Mouse (Mus musculus): ENCODE data around the gene Vwa8. TPM values are rescaled to one million over a fixed set of nuclear protein-coding genes. Genes with fewer than 3 reads are reported as not detected.

Gene Vwa8
- polyA plus RNA-seq, 1 experiment from 2014 or later: 8.0 TPM

DNA sequence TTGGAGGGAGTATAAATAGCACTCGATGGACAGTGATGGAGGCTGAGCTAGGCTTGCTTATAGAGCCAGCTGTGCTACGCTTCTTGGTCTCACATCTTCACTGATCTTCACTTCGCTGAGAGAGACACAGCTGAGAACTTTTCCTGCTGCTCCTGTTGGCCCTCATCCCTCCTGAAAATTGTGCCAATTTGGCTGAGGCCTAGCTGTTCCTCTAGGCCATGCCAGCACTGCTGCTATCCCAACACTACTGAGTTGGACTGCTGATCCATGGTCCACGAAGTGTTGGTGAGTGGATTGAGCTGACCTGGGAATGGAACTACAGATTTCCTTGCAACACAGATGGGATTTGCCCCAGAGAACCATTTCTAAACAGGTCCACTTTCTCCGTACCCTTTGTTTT, 47.4 kb downstream of the Vwa8 start:
- Histone ChIP-seq H3K9me3 (ENCODE audit: control insufficient read depth, low read length) (no peaks in the 10 kb centered on the region), H3K27ac (replicated peaks; ENCODE audit: low read depth, low read length) (no peak overlapping the region), H3K4me1 (ENCODE audit: control insufficient read depth, insufficient read depth, low read length) (no peaks in the 10 kb centered on the region), H3K27me3 (ENCODE audit: control insufficient read depth, insufficient read depth, low read length) (no peaks in the 10 kb centered on the region), H3K36me3 (ENCODE audit: control insufficient read depth, insufficient read depth, low read length) (no peaks in the 10 kb centered on the region), H3K4me2 (ENCODE audit: low read length) (no peak overlapping the region), H3K4me3 (replicated peaks; ENCODE audit: low read depth, low read length) (no peak overlapping the region), H3K9ac (replicated peaks; ENCODE audit: low read length) (no peak overlapping the region)
- DNase-seq: no peak
- ATAC-seq (ENCODE audit: low FRiP score, low TSS enrichment): no peak
- 92% methylated on average over 5 of the region's 5 CpGs for WGBS

DNA sequence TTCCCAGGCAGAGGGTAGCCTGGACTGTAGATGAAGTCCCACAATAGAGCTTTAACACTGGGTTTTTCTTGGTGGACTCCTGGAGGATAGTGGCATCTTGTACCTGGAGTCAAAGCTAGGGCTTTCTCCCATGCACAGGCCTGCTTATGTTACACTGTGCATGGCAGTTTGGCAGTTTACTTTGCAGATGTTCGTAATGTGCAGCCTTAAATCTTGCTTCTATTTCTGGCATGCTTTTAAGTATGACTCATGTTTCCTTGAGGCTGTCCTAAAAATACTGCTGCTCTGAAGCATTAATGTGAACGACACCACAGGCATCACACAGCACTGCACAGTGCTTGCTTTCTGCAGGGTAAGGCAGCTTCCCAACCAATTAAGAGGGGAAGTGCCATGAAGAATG, 51.9 kb downstream of the Vwa8 start:
- no peak for DNase-seq
- H3K9me3 ChIP-seq (ENCODE audit: control insufficient read depth, low read length): no peaks in the 10 kb centered on the region
- no peak for ATAC-seq (ENCODE audit: low FRiP score, low TSS enrichment)
- H3K4me2 ChIP-seq (ENCODE audit: low read length): no peak overlapping the region
- no peaks in the 10 kb centered on the region for H3K36me3 ChIP-seq (ENCODE audit: control insufficient read depth, insufficient read depth, low read length)
- H3K4me1 ChIP-seq (ENCODE audit: control insufficient read depth, insufficient read depth, low read length): no peaks in the 10 kb centered on the region
- no peak overlapping the region for H3K9ac ChIP-seq (replicated peaks; ENCODE audit: low read length)
- H3K4me3 ChIP-seq (replicated peaks; ENCODE audit: low read depth, low read length): no peak overlapping the region
- WGBS: 72% methylated on average over 2 of the region's 2 CpGs
- no peaks in the 10 kb centered on the region for H3K27me3 ChIP-seq (ENCODE audit: control insufficient read depth, insufficient read depth, low read length)
- no peak overlapping the region for H3K27ac ChIP-seq (replicated peaks; ENCODE audit: low read depth, low read length)

DNA sequence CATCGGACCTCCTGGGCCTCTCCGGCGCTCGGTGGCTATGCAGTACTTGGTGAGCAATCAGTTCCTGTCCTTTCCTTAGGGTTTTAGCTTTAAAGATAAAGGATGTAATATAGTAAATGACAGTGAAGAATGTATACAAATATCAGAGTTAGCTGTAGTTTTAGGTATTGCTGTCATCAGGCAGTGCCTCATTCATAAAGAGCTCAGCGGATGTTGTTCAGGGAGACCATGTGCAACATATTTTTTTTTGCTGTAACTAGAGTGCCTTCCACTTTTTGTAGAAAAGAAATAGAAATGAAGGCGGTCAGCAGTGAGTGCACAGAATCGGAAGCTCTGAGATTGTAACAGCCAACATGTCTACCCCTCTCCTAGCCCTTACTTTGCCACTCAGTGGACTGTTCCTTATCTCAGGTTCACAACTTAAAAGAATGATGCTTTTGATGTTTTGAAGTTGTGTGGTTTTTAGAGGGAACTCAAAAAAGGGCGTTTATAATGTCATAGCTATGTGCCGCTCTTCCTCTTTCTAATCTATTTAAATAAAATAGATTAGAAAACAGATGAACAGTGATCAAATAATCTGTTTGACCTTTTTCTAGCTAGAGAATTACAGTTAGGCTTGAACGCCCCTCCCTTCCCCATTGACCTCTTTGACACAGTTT, 59.5 kb downstream of the Vwa8 start:
- 93% methylated on average over 10 of the region's 10 CpGs for WGBS
- Histone ChIP-seq H3K9me3 (ENCODE audit: control insufficient read depth, low read length) (no peaks in the 10 kb centered on the region), H3K9ac (replicated peaks; ENCODE audit: low read length) (no peak overlapping the region)

DNA sequence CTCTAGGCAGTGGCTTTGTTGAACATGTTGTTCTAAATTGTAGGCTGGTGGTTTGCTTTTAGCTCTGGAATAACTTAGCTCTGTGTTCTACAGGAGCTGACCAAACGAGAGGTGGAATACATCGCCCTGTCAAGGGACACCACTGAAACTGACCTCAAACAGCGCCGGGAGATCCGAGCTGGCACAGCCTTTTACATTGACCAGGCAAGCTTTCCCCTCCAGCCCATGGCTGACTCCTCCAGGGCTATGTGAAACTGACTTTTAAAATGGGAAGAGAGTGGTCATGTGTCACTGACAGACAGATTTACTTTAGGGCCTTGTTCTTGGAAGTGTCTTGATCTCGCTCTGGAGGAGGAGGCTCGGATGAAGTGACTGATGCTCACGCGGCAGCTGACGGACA, 63.2 kb downstream of the Vwa8 start:
- ATAC-seq (ENCODE audit: low FRiP score, low TSS enrichment) (no peak), DNase-seq (no peak)
- Histone ChIP-seq H3K27ac (replicated peaks; ENCODE audit: low read depth, low read length) (no peak overlapping the region), H3K4me1 (ENCODE audit: control insufficient read depth, insufficient read depth, low read length) (no peaks in the 10 kb centered on the region), H3K4me3 (replicated peaks; ENCODE audit: low read depth, low read length) (no peak overlapping the region), H3K4me2 (ENCODE audit: low read length) (no peak overlapping the region), H3K9ac (replicated peaks; ENCODE audit: low read length) (no peak overlapping the region), H3K36me3 (ENCODE audit: control insufficient read depth, insufficient read depth, low read length) (no peaks in the 10 kb centered on the region), H3K27me3 (ENCODE audit: control insufficient read depth, insufficient read depth, low read length) (no peaks in the 10 kb centered on the region), H3K9me3 (ENCODE audit: control insufficient read depth, low read length) (no peaks in the 10 kb centered on the region)
- WGBS: 84% methylated on average over 10 of the region's 10 CpGs

More for the DNA sequence above, 59.5 kb downstream of the Vwa8 start:
- H3K27me3 ChIP-seq (ENCODE audit: control insufficient read depth, insufficient read depth, low read length): no peaks in the 10 kb centered on the region
- no peak overlapping the region for H3K4me3 ChIP-seq (replicated peaks; ENCODE audit: low read depth, low read length)
- DNase-seq: no peak
- no peak overlapping the region for H3K4me2 ChIP-seq (ENCODE audit: low read length)
- no peaks in the 10 kb centered on the region for H3K4me1 ChIP-seq (ENCODE audit: control insufficient read depth, insufficient read depth, low read length)
- no peak overlapping the region for H3K27ac ChIP-seq (replicated peaks; ENCODE audit: low read depth, low read length)
- H3K36me3 ChIP-seq (ENCODE audit: control insufficient read depth, insufficient read depth, low read length): no peaks in the 10 kb centered on the region
- ATAC-seq (ENCODE audit: low FRiP score, low TSS enrichment): no peak

DNA sequence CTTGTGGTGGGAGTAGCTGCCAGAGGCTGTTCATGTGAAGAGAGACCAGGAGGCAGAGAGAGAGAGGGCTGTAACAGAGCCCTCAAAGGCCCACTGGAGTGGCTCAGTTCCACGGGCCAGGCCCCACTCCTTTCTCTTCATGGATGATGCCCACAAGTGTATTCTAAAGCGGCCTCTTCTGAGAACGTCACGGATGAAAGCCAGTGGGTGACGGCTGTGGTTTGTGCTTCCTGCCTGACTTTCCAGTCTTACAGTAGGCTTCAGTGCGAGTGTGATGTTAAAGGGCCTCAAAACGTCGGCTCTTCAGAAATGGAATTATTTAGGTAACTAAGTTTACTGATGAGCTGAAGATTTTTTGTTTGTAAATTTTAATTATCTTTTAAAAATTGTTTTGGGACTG, 65.3 kb downstream of the Vwa8 start:
- no peak overlapping the region for H3K4me3 ChIP-seq (replicated peaks; ENCODE audit: low read depth, low read length)
- H3K27ac ChIP-seq (replicated peaks; ENCODE audit: low read depth, low read length): no peak overlapping the region
- no peak overlapping the region for H3K9ac ChIP-seq (replicated peaks; ENCODE audit: low read length)
- ATAC-seq (ENCODE audit: low FRiP score, low TSS enrichment) (no peak), DNase-seq (no peak)
- H3K4me2 ChIP-seq (ENCODE audit: low read length): no peak overlapping the region
- H3K27me3 ChIP-seq (ENCODE audit: control insufficient read depth, insufficient read depth, low read length): no peaks in the 10 kb centered on the region
- no peaks in the 10 kb centered on the region for H3K9me3 ChIP-seq (ENCODE audit: control insufficient read depth, low read length)
- H3K4me1 ChIP-seq (ENCODE audit: control insufficient read depth, insufficient read depth, low read length): no peaks in the 10 kb centered on the region
- 92% methylated on average over 8 of the region's 8 CpGs for WGBS
- no peaks in the 10 kb centered on the region for H3K36me3 ChIP-seq (ENCODE audit: control insufficient read depth, insufficient read depth, low read length)

DNA sequence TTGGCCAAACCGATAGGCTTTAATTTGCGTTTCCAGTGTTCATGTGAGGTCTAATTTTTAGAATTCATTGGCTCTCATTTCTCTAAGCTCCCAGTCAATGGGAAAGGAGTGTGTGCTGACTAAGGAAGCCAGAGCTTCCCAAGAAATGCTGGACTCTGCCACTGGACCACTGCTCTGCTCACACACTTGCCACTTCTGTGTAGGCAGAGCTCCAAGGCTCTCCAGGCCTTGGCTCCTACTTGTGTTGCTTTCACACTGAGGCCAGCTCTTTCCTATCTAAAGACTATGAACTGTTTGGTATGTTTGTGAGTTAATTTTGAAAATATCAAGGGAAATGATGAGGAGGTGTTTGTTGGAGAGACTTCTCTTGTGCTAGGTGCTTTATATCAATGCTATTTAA, 67.8 kb downstream of the Vwa8 start:
- Histone ChIP-seq H3K36me3 (ENCODE audit: control insufficient read depth, insufficient read depth, low read length) (no peaks in the 10 kb centered on the region), H3K9ac (replicated peaks; ENCODE audit: low read length) (no peak overlapping the region), H3K9me3 (ENCODE audit: control insufficient read depth, low read length) (no peaks in the 10 kb centered on the region), H3K4me3 (replicated peaks; ENCODE audit: low read depth, low read length) (no peak overlapping the region), H3K27me3 (ENCODE audit: control insufficient read depth, insufficient read depth, low read length) (no peaks in the 10 kb centered on the region), H3K27ac (replicated peaks; ENCODE audit: low read depth, low read length) (no peak overlapping the region), H3K4me1 (ENCODE audit: control insufficient read depth, insufficient read depth, low read length) (no peaks in the 10 kb centered on the region), H3K4me2 (ENCODE audit: low read length) (no peak overlapping the region)
- DNase-seq: no peak
- WGBS: 95% methylated on average over 2 of the region's 2 CpGs
- ATAC-seq (ENCODE audit: low FRiP score, low TSS enrichment): no peak

DNA sequence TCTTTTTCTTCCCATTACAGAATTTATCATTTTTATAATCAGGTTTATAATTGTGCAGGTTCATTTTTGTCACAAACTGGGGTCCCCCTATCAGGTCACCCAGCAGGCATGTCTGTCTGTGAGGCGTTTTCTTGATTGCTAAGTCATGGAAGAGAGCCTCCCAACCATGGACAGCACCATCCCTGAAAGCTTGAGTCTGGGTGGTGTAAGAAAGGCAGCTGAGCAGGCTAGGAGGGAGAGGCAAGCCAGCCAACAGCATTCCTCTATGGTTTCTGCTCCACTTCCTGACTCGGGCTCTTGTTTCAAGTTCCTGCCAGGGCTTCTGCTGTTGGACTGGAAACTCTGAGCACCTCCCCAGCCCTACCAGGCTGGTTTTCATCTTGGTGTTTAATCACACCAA, 72.4 kb downstream of the Vwa8 start:
- H3K4me1 ChIP-seq (ENCODE audit: control insufficient read depth, insufficient read depth, low read length): no peaks in the 10 kb centered on the region
- ATAC-seq (ENCODE audit: low FRiP score, low TSS enrichment) (no peak), DNase-seq (no peak)
- no peaks in the 10 kb centered on the region for H3K9me3 ChIP-seq (ENCODE audit: control insufficient read depth, low read length)
- H3K36me3 ChIP-seq (ENCODE audit: control insufficient read depth, insufficient read depth, low read length): no peaks in the 10 kb centered on the region
- H3K9ac ChIP-seq (replicated peaks; ENCODE audit: low read length): no peak overlapping the region
- no peaks in the 10 kb centered on the region for H3K27me3 ChIP-seq (ENCODE audit: control insufficient read depth, insufficient read depth, low read length)
- no peak overlapping the region for H3K4me3 ChIP-seq (replicated peaks; ENCODE audit: low read depth, low read length)
- WGBS: 71% methylated on average over 2 of the region's 2 CpGs
- H3K4me2 ChIP-seq (ENCODE audit: low read length): no peak overlapping the region
- no peak overlapping the region for H3K27ac ChIP-seq (replicated peaks; ENCODE audit: low read depth, low read length)

DNA sequence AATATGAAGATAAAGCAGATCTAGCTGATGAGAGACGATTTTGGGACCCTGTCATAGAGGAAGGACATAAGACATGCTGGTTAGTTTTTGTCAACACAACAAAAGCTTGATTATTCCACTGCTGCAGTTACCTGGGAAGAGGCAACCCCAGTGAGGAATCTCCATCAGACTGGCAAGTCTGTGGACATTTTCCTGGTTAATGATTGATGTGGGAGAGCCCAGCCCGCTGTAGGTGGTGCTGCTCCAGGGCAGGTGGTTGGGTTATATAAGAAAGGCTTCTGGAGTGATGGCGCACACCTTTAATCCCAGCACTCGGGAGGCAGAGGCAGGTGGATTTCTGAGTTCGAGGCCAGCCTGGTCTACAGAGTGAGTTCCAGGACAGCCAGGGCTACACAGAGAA, 74.8 kb downstream of the Vwa8 start:
- H3K9me3 ChIP-seq (ENCODE audit: control insufficient read depth, low read length): no peaks in the 10 kb centered on the region
- no peaks in the 10 kb centered on the region for H3K36me3 ChIP-seq (ENCODE audit: control insufficient read depth, insufficient read depth, low read length)
- H3K4me2 ChIP-seq (ENCODE audit: low read length): no peak overlapping the region
- ATAC-seq (ENCODE audit: low FRiP score, low TSS enrichment) (no peak), DNase-seq (no peak)
- no peaks in the 10 kb centered on the region for H3K27me3 ChIP-seq (ENCODE audit: control insufficient read depth, insufficient read depth, low read length)
- H3K4me1 ChIP-seq (ENCODE audit: control insufficient read depth, insufficient read depth, low read length): no peaks in the 10 kb centered on the region
- no peak overlapping the region for H3K27ac ChIP-seq (replicated peaks; ENCODE audit: low read depth, low read length)
- H3K9ac ChIP-seq (replicated peaks; ENCODE audit: low read length): no peak overlapping the region
- WGBS: 90% methylated on average over 4 of the region's 5 CpGs
- no peak overlapping the region for H3K4me3 ChIP-seq (replicated peaks; ENCODE audit: low read depth, low read length)

DNA sequence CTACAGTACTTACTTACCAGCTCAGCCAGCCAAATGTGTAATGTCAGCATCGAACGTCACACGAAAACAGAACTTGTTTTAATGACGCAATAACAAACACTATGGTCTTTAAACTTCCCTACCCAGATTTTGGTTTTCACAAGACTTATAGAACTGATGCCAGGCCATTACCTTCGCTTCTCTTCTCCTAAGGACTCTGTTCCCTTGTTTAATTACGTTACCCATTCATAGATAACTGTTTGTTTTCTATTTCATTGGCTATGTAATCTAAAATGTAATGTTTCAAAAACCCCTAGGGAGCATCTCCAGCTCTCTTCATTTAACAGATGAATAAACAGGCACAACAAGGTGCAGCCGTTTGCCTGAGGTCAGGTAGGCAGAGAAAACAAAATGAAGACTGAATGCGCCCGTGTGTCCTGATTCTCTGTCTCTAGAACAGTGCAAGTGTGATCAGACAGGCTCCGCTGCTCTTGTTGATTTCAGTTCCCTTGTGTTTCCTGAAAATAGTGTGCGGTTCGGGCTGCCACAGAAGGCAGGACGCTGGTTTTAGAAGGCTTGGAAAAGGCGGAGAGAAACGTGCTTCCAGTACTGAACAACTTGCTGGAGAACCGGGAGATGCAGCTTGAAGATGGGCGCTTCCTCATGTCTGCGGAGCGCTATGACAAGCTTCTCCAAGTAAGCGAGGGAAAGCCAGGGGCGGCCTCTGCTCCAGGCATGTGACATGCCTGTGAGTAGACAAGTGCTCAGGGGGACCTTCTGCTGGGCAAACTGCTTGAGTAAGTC, 76.1 kb downstream of the Vwa8 start:
- 82% methylated on average over 21 of the region's 21 CpGs for WGBS
- H3K9me3 ChIP-seq (ENCODE audit: control insufficient read depth, low read length): no peaks in the 10 kb centered on the region
- H3K4me1 ChIP-seq (ENCODE audit: control insufficient read depth, insufficient read depth, low read length): no peaks in the 10 kb centered on the region
- no peak overlapping the region for H3K27ac ChIP-seq (replicated peaks; ENCODE audit: low read depth, low read length)
- no peak overlapping the region for H3K9ac ChIP-seq (replicated peaks; ENCODE audit: low read length)
- H3K4me3 ChIP-seq (replicated peaks; ENCODE audit: low read depth, low read length): no peak overlapping the region
- H3K36me3 ChIP-seq (ENCODE audit: control insufficient read depth, insufficient read depth, low read length): no peaks in the 10 kb centered on the region
- H3K27me3 ChIP-seq (ENCODE audit: control insufficient read depth, insufficient read depth, low read length): no peaks in the 10 kb centered on the region
- ATAC-seq (ENCODE audit: low FRiP score, low TSS enrichment): no peak
- H3K4me2 ChIP-seq (ENCODE audit: low read length): no peak overlapping the region
- DNase-seq: no peak

All from midbrain, embryonic 14.5 days (tissue).